Mouse (Mus musculus) embryonic fibroblast, embryonic 13.5 days (primary cell): Measurements from ENCODE around the gene Otx2. TPM values are rescaled to one million over a fixed set of nuclear protein-coding genes. Genes with fewer than 3 reads are reported as not detected.
"Not testable (repeated sequence)": the region's sequence is repeated elsewhere in the genome, so short reads cannot be mapped to it uniquely, and the experiment has no call there.

Experiments used
- H3K27ac ChIP-seq: 2 replicates; pipeline ENCODE4 v1.5.1; 2012; ENCODE audit warnings: low read length, control low read depth, inconsistent platforms; ENCODE audit not compliant: insufficient read depth
- H3K4me1 ChIP-seq: 2 replicates; pipeline ENCODE4 v1.6.1; 2011; ENCODE audit warnings: low read length; ENCODE audit not compliant: control insufficient read depth, insufficient read depth
- H3K4me3 ChIP-seq: 2 replicates; pipeline ENCODE4 v1.5.1; 2011; ENCODE audit warnings: mild to moderate bottlenecking, control low read depth, low read length; ENCODE audit not compliant: insufficient read depth
- CTCF ChIP-seq: IDR thresholded peaks from 2 replicates; pipeline ENCODE4 v1.5.1; 2011; ENCODE audit warnings: mild to moderate bottlenecking, control low read depth, low read length, moderate library complexity, borderline replicate concordance; ENCODE audit not compliant: insufficient read depth
- POLR2A ChIP-seq: IDR thresholded peaks from 2 replicates; pipeline ENCODE4 v1.6.1; 2011; ENCODE audit warnings: low read depth, mild to moderate bottlenecking, control low read depth, low read length, moderate library complexity
- polyA plus RNA-seq: library from polyadenylated mRNA; stranded (reverse); fragments of >200 nt; gene quantifications from 2 replicates; pipeline ENCODE4 v1.2.4, GENCODE M21; 2011; ENCODE audit warnings: low read depth; ENCODE audit not compliant: missing spikeins, insufficient read length

Otx2 gene
- polyA plus RNA-seq, 1 experiment, result not detected

DNA sequence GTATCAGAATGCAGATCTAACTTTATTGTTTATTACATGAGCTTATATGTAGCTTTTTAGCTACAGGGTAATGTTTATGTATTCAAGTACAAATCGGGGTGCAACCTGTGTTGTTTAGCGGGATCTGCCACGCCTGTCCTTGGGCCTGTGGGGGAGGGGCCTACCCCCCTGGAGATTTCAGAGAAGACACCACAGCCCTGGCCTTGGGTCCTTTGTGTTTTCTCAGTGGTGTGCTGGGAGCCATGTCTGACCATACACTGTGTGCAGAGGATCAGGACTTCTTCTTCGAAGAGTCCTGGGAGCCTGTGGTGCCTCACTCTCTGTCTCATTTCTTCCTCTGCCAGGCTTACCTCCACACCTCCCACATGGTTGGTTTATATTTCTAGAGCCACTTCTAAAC, 47.3 kb downstream of the Otx2 start:
- no peak overlapping the region for H3K4me3 ChIP-seq
- H3K4me1 ChIP-seq, result no peaks in the 10 kb centered on the region
- no peak for TF ChIP-seq CTCF
- no peak for TF ChIP-seq POLR2A
- no peak overlapping the region for H3K27ac ChIP-seq

DNA sequence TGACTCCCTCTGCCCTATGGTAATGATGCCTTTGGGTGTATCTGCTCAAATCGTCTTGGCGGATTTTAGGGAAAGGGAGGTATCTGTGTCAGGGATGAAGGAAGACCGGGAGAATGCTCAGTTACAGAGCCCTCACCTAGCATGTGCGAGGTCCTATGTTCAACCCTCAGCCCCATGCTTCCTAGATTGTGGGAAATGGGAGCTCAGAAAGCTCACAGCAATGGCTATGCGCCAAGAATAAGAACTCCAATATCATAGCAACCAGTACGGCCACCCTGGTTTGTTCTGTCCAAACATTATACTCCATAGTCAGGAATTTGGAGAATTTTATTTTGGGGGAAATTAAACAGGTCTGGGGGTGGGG, 48.3 kb downstream of the Otx2 start:
- no peaks in the 10 kb centered on the region for H3K4me1 ChIP-seq
- H3K4me3 ChIP-seq, result no peak overlapping the region
- TF ChIP-seq POLR2A, result no peak
- no peak for TF ChIP-seq CTCF
- no peak overlapping the region for H3K27ac ChIP-seq

DNA sequence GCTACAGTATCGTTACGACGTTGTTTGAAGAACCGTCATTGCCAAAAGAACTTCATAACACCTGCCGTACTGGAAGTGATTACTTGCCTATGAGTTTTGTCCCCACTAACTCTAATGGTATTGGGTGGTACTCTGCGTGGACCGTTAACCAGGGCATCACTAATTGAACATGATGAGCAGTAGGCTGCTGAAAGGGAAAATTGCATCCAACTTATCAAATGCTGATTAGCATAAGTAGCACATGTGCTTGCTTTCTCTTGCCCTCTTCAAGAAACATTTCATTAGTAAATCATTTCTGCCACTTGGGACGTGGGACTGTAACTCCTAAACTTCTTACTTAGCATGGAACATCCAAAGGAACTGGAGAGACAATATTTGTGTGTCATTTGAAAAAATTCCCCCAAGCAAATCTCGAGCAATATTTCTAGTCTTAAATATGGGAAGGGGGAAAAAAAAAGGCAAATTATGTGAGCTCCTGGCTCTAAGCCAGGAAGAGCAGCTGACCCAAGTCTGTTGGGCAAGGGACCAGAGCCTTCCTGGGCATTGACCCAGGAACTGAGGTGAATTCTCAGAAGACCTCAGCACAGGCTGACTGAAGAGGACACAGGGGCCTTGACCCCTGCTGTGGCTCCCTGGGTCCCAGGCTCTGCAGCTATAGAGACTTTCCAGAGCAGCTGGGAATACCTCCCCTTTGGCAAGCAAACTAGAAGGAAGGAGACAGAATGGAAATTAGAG, 48.9 kb downstream of the Otx2 start:
- H3K4me1 ChIP-seq, result no peaks in the 10 kb centered on the region
- H3K27ac ChIP-seq, result no peak overlapping the region
- H3K4me3 ChIP-seq, result no peak overlapping the region
- no peak for TF ChIP-seq CTCF
- TF ChIP-seq POLR2A, result no peak

DNA sequence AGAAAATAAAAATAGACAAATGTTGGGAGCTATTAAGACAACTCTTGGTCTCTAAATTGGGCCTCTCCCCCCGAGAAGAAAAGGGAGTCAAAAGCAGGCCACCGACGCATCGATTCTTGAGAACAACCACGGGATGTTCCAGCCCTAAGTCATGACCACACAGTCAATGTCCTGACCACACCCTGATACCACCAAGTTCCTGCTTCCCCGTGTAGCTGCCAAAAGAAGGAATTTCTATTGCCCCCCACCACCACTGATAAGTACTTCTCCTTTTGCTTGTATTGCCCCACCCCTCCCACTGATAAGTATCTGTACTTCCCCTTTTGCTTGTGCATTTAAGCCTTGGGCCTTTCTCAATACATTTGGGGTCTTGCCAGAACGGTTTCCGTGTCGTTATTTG, 50.9 kb downstream of the Otx2 start:
- not testable (repeated sequence) for H3K27ac ChIP-seq, H3K4me1 ChIP-seq, H3K4me3 ChIP-seq

DNA sequence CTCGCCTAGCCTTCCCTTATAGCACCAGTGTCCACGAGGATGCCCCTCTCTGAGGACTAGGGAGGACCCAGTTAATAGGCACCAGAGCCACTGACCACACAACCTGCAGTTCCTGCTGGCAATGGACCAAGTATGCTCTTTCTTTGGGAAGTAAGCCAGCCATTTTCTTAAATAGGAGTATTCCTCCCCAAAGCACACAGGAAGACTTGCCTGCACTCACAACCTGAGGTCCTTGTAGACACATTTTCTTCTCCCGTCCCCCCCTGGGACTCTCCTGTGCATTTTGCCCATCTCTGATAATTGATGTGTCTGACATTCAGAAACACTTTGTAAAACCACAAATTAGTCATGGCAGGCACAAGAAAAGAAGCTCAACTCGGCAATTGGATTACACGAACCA, 57.3 kb downstream of the Otx2 start:
- Histone ChIP-seq H3K4me3 (no peak overlapping the region), H3K27ac (no peak overlapping the region), H3K4me1 (no peaks in the 10 kb centered on the region)
- TF ChIP-seq POLR2A, result no peak

DNA sequence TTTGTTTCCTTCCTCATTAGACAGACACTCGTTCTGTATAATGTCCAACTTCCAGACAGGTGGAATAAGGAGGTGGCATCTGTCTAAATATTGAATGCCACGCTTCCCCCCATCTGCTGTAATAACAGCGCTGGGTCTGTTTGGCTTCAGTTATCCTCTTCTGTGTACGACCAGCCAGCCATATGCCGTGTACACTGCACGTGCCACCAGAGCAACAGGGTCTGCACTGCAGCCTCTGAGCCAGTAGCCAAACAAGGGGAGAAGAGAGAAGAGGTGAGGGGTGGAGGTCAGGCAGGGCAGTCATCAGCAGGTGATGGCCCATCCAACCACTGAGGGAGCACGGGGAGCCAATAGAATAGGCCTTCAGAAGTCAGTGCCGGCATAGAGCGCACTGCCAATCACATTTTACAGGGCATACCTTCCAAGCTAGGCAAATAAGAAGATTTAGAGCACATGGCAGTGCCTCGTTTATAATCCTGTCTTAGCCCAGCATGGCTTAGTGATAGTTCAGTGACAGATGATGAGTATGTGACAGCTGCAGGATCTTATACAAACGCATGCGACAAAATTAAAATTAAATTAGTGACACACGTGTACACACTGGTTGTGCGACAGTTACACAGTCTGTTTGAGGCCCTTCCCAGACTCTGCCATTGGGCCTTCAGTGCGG, 64.8 kb downstream of the Otx2 start:
- H3K4me3 ChIP-seq, result no peak overlapping the region
- H3K4me1 ChIP-seq, result no peaks in the 10 kb centered on the region
- no peak overlapping the region for H3K27ac ChIP-seq
- no peak for TF ChIP-seq CTCF
- TF ChIP-seq POLR2A, result no peak

Other genes with a start within 250 kb of the Otx2 start
- gene Tmem260, start 227.7 kb downstream of the Otx2 start, polyA plus RNA-seq, result 25.9 and 26.8 TPM in 2 replicates